Mouse (Mus musculus): Measurements from ENCODE around the gene Ccdc153.

- no peak for TF ChIP-seq POLR2A (IDR thresholded peaks at IDR 0.05; ENCODE audit: control insufficient read depth, extremely low read depth, insufficient read depth, low read length, poor library complexity)
- no peak for TF ChIP-seq CTCF (IDR thresholded peaks at IDR 0.05; ENCODE audit: borderline replicate concordance, control insufficient read depth, extremely low read depth, insufficient read depth, low read length, poor library complexity)
Observed at GRCm38 (mm10) chr9:44207840-44208239, 32.6 kb upstream of the Ccdc153 start.
